Mouse (Mus musculus) neural tube, embryonic 11.5 days (tissue): ENCODE results near the gene Gtpbp8. TPM values are rescaled to one million over a fixed set of nuclear protein-coding genes. Genes with fewer than 3 reads are reported as not detected.

Experiments
- ATAC-seq: fragments of 200-750 bp; cut with Nextera tagmentation; 2 replicates; pipeline ENCODE4 v1.8.0; 2017; ENCODE audit warnings: moderate number of reproducible peaks, mild to moderate bottlenecking, moderate TSS enrichment, moderate library complexity; ENCODE audit not compliant: insufficient read depth, low FRiP score, low TSS enrichment
- DNase-seq: peaks from one replicate; pipeline ENCODE4 v3.0.0-alpha.2; 2015; ENCODE audit warnings: low spot score
- H3K27ac ChIP-seq: fragments of 300-500 bp; sonication (generic); 2 replicates; pipeline ENCODE4 v1.5.1; 2014; ENCODE audit warnings: low read depth, mild to moderate bottlenecking, low read length
- H3K27me3 ChIP-seq: fragments of 300-500 bp; sonication (generic); 2 replicates; pipeline ENCODE4 v1.6.1; 2014; ENCODE audit warnings: mild to moderate bottlenecking, low read length, mixed read lengths; ENCODE audit not compliant: control insufficient read depth, insufficient read depth
- H3K36me3 ChIP-seq: fragments of 300-500 bp; sonication (generic); 2 replicates; pipeline ENCODE4 v1.6.1; 2014; ENCODE audit warnings: mild to moderate bottlenecking, low read length, moderate library complexity, mixed read lengths; ENCODE audit not compliant: control insufficient read depth, insufficient read depth
- H3K4me1 ChIP-seq: fragments of 300-500 bp; sonication (generic); 2 replicates; pipeline ENCODE4 v1.6.1; 2014; ENCODE audit warnings: low read length, mixed read lengths; ENCODE audit not compliant: control insufficient read depth, insufficient read depth
- H3K4me2 ChIP-seq: fragments of 300-500 bp; sonication (generic); 2 replicates; pipeline ENCODE4 v1.6.1; 2014; ENCODE audit warnings: low read depth, mild to moderate bottlenecking, moderate library complexity
- H3K4me3 ChIP-seq: fragments of 300-500 bp; sonication (generic); 2 replicates; pipeline ENCODE4 v1.5.1; 2014; ENCODE audit warnings: low read depth, low read length
- H3K9ac ChIP-seq: fragments of 300-500 bp; sonication (generic); 2 replicates; pipeline ENCODE4 v1.6.1; 2014; ENCODE audit warnings: mild to moderate bottlenecking, low read length
- H3K9me3 ChIP-seq: fragments of 300-500 bp; sonication (generic); 2 replicates; pipeline ENCODE4 v1.6.1; 2016; ENCODE audit warnings: low read length; ENCODE audit not compliant: control insufficient read depth
- WGBS: fragments of 180-500 bp; shearing (Covaris S2); extraction: QIAGEN DNeasy Blood & Tissue Kit; methylation state at CpG from one replicate; pipeline ENCODE4 v1.1.7; 2014; 5-methylcytosine and 5-hydroxymethylcytosine counted together
- polyA plus RNA-seq: library from polyadenylated mRNA; unstranded; fragments of >200 nt; fragmentation: Nextera tagmentation; extraction: Ambion mirVana; gene quantifications from 2 replicates; pipeline ENCODE4 v1.2.1, GENCODE M21; 2014

Gtpbp8 gene
- polyA plus RNA-seq, 1 experiment from 2014 or later, result 33.2 TPM

DNA sequence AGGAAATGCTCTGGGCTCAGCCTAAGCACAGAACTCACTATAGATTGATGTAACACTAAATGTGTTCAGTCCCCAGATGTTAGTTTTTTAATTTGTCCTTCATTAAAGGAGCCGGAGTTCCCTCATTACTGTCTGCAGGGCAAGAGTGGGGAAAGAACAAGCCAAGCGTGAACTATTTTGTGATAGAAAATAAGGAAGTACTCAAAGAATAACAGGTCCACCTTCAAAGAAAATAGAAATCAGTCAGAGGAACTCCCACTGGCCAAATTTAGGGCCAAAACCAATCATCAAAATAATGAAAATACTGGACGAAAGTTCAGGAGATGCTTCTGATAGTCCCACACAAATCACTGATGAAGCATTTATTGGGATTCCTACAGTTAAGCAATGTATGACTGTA lies 45.0 kb downstream of the Gtpbp8 start:
- ATAC-seq (no peak), DNase-seq (no peak)
- H3K36me3 ChIP-seq, result no peaks in the 10 kb centered on the region
- H3K27ac ChIP-seq, result no peak overlapping the region
- H3K9ac ChIP-seq, result no peak overlapping the region
- 87% methylated on average over 3 of the region's 3 CpGs for WGBS
- H3K9me3 ChIP-seq, result no peaks in the 10 kb centered on the region
- H3K4me1 ChIP-seq, result 0 out of 2 replicates have a peak, but pooled peaks cover under 1% of the 10 kb centered on the region
- no peak overlapping the region for H3K4me2 ChIP-seq
- H3K4me3 ChIP-seq, result no peak overlapping the region
- no peaks in the 10 kb centered on the region for H3K27me3 ChIP-seq

DNA sequence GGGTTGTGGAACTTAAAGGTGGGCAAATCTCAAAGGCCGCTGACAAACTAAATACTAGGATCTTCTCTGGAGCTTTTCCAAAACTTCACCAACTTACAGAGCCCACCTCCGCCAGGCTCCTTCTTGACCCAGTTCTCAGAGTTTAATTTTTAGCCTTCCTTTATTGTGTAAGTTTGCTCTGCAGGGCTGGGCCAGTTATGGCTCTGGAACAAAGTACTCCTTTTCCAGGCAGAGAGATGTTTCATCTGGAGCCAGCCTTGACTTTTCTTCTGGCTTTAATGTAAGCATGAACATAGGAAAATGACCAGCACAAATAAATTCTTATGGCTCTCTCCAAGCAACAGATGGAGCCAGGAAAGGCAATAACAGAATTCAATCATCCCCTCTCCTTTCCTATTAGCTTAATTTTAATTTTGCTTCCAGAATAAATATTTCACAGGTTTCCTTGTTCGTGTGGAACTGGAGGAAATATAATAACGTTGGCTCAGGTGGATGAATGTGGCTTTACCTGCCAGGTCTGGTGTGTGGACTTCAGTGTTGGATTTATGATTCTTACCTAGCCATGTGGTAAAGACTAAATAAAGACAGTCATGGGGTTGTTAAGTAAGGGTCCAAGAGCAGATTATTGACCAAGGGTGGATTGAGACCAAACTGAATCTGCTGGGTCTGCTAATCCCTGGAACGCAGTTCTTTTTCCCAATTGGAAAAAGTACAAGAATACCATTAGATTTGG lies 48.5 kb downstream of the Gtpbp8 start:
- ATAC-seq, result no peak
- Histone ChIP-seq H3K4me2 (no peak overlapping the region), H3K36me3 (no peaks in the 10 kb centered on the region), H3K4me3 (no peak overlapping the region), H3K27ac (no peak overlapping the region), H3K9me3 (no peaks in the 10 kb centered on the region), H3K27me3 (no peaks in the 10 kb centered on the region), H3K9ac (no peak overlapping the region), H3K4me1 (0 out of 2 replicates have a peak, but pooled peaks cover 5% of the 10 kb centered on the region)
- no peak for DNase-seq
- 89% methylated on average over 5 of the region's 5 CpGs for WGBS

DNA sequence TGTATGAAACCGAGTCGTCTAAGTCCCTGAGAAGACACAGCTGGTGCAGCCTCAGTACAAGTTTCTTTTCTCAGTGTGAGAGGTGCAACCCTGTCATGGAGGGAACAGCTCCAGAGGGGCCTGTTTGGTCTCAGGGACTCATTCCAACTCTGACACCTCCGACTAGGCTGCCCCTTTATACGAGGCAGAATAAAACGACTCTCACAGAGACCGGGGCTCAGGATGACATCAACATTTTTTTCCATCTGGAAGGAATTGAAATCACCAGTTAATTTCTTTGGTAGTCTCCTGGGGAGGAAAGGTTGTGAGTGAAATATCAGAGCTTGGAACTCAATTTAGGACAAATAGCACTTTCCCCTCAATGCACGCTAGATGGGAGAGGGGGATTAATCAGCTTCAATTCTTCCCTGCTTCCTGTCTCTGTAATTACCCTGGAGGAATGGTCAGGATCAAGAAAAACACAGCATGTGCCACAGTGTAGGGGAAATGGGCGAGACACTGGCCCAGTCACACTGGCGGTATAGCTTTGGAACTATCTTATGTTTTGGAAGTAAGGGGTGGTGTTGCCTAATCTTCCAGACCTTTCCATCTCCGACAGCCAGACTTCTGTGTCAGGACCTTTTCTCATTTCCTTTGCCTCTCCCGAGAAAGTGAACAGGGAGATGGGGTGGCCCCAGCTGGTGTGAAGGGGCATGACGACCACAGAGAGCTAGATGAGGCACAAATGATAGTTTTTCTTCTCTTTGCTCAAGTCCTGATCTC lies 50.1 kb downstream of the Gtpbp8 start:
- Histone ChIP-seq H3K36me3 (no peaks in the 10 kb centered on the region), H3K27ac (no peak overlapping the region), H3K9me3 (no peaks in the 10 kb centered on the region), H3K4me2 (no peak overlapping the region), H3K4me1 (0 out of 2 replicates have a peak, but pooled peaks cover 5% of the 10 kb centered on the region), H3K4me3 (no peak overlapping the region), H3K27me3 (no peaks in the 10 kb centered on the region), H3K9ac (no peak overlapping the region)
- WGBS, result 52% methylated on average over 12 of the region's 12 CpGs
- DNase-seq, result no peak
- ATAC-seq, result no peak

DNA sequence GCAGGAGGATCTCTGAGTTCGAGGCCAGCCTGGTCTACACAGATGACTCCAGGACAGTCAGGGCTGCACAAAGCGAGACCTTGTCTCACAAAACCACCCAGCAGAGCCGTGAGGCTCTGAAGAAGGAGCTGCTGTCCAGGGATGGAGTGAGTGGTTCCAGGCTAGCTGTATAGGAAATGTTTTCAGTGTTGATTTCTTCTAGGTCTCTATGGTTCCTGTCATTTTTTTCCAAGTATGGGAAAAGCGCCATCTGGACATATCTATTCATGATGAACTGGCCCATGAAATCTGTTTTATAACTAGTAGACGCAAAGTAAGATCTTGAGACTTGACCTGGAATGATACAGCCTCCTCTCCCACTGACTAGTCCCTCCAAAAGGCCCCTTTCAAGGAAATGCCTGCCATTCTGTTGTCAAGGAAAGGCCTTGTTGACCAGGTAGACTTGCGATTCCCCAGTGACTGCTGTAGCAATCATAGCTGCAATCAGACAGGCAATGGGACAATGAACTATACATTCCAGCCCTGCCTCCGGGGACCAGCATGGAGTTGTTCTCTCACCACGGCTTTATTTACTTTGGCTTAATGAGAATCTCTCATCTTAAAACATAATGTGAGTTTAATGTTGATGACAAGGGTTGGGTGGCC lies 50.8 kb downstream of the Gtpbp8 start:
- no peak for DNase-seq
- 88% methylated on average over 8 of the region's 8 CpGs for WGBS
- no peaks in the 10 kb centered on the region for H3K36me3 ChIP-seq
- H3K4me3 ChIP-seq, result no peak overlapping the region
- H3K9ac ChIP-seq, result no peak overlapping the region
- no peaks in the 10 kb centered on the region for H3K9me3 ChIP-seq
- ATAC-seq, result no peak
- no peak overlapping the region for H3K4me2 ChIP-seq
- H3K27ac ChIP-seq, result no peak overlapping the region
- 0 out of 2 replicates have a peak, but pooled peaks cover 5% of the 10 kb centered on the region for H3K4me1 ChIP-seq
- no peaks in the 10 kb centered on the region for H3K27me3 ChIP-seq

DNA sequence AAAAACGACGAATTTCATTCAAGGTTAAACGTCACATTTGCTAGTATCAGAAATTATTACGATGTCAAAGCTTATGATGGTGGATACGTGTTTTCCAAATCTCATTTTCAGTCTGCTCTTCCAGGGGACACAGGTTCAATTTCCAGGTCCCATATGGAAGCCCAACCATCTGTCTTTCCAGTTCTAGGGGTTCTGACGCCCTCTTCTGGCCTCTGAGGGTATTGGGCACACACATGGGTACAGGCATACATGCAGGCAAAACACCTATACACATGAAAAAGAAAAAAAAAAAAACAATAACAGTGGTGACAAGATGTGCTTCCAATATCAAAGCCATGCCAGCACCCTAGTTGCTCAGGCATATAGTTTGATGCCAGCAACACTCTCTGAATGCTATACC lies 52.5 kb downstream of the Gtpbp8 start:
- H3K4me3 ChIP-seq, result no peak overlapping the region
- no peaks in the 10 kb centered on the region for H3K27me3 ChIP-seq
- 63% methylated on average over 6 of the region's 6 CpGs for WGBS
- DNase-seq, result no peak
- no peaks in the 10 kb centered on the region for H3K36me3 ChIP-seq
- H3K9ac ChIP-seq, result no peak overlapping the region
- no peak overlapping the region for H3K27ac ChIP-seq
- no peaks in the 10 kb centered on the region for H3K9me3 ChIP-seq
- no peak overlapping the region for H3K4me2 ChIP-seq
- peaks cover 6% of the 10 kb centered on the region for H3K4me1 ChIP-seq
- ATAC-seq, result no peak

DNA sequence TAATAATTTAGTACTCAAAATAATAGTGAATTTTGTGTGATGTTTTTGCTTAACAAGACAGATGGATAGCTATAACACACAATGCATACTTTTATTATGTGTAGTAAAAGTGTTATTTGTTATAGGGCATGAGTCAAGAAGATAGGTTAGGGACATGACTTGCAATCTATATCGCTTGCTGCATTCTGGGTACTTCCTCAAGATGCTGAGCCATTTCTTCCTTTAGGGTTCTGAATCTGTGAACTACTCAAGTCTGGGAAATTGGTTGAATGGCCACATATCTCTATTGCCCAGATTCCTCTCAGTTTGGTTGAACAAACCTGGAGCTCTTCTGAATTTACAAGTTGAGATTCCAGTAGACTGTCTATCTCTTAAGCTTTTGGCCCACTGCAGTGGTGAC lies 53.6 kb downstream of the Gtpbp8 start:
- Histone ChIP-seq H3K4me3 (no peak overlapping the region), H3K36me3 (no peaks in the 10 kb centered on the region), H3K4me1 (peaks cover 10% of the 10 kb centered on the region), H3K27me3 (no peaks in the 10 kb centered on the region), H3K27ac (no peak overlapping the region), H3K4me2 (no peak overlapping the region), H3K9ac (no peak overlapping the region), H3K9me3 (no peaks in the 10 kb centered on the region)
- ATAC-seq (no peak), DNase-seq (no peak)
- 86% methylated on average over 1 of the region's 1 CpGs for WGBS

DNA sequence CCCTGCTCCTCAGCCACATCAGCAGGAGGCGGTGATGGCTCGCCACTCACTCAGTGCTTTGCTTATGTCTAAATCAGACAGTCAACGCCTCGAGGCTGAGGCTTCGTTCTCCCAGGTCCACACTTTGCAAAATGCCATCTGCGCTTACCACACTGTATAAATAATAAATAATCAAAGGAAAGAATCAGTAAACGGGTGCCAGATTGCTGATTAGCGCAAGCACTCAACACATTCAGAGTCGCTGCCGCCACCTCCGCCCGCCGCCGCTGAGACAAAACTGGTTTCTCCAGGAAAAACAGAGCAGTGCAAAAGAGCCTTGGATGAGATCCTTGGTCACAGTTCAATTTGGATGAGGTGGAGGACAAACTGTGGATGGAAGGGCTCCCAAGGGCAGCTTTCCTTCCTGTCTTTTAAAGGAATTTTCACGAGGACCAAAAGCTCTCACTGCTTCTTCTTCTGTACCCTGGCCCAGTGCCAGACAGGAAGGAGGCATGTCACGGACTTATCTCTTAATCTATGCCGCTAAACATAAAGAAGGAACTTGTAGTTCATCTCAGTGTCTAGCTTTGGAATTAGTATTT lies 54.5 kb downstream of the Gtpbp8 start:
- Histone ChIP-seq H3K4me1 (peaks cover 19% of the 10 kb centered on the region), H3K27me3 (no peaks in the 10 kb centered on the region), H3K9ac (no peak overlapping the region), H3K4me3 (no peak overlapping the region), H3K4me2 (no peak overlapping the region), H3K36me3 (no peaks in the 10 kb centered on the region), H3K9me3 (no peaks in the 10 kb centered on the region), H3K27ac (no peak overlapping the region)
- DNase-seq (no peak), ATAC-seq (no peak)
- 73% methylated on average over 17 of the region's 17 CpGs for WGBS

DNA sequence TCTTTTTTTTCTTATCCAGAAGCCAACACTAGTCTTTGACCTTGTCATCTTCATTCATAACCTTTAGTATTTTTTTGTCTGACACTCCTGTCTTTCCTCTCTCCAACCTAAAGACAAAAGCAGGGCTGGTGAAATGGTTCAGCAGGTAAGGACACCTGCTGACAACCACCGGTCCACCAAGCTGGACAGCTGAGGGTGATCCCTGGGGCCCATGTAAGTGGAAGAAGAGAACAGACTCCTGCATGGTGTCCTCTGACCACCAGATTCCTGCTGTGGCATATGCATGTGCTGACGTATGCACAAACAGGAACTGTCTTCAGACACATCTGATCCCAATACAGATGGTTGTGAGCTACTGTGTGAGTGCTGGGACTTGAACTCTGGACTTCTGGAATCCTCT lies 55.1 kb downstream of the Gtpbp8 start:
- Histone ChIP-seq H3K4me3 (no peak overlapping the region), H3K9ac (no peak overlapping the region), H3K27me3 (no peaks in the 10 kb centered on the region), H3K27ac (no peak overlapping the region), H3K4me1 (peaks cover 18% of the 10 kb centered on the region), H3K36me3 (no peaks in the 10 kb centered on the region), H3K4me2 (no peak overlapping the region), H3K9me3 (no peaks in the 10 kb centered on the region)
- no peak for ATAC-seq
- DNase-seq, result no peak
- 72% methylated on average over 2 of the region's 2 CpGs for WGBS
